In the genomic region with DNA sequence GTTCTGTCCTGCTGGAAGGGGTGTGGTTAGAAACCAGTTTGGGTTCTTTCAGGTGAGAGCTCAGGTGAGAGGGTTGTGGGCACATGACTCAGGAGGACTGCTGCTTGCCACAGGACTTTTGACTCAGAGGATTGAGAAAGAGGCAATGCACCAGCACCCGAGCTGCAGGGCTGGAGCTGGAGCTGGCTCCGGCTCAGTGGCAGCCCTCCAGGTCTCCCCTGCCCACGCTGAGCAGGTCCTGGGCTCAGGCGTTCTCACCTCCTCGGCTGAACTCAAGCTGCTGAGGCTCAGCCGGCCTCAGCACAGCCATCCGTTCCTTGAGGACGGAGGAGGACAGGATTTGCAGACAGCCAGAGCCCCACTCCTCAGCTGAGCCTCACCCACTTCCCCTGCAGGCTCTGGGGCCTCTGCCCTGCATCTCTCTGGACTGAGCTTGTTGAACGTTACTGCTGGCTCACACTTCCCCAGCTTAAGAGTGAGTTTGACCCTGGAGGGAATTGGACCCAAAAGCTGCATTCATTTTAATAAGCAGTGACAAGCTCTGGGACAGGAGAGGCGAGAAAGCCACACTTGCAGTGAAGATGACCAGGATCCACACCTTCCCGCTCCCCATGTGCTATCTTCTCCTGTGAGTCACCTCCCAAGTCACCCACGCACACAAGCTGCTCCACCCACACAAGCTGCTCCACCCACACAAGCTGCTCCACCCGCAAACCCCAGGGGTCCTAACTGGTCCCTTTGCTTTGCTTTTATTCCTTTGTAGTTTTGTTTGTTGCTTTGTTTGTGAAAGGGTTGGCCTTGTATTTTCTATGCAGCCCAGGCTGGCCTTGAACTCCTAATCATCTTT, we compare ENCODE assay signal across 7 mouse cellular contexts.
DNase-seq lines count a peak whose midpoint lies in the region; ATAC-seq and TF ChIP-seq lines count a peak whose summit lies in the region.

No protein-coding gene starts in this region.

- no peaks in the 10 kb centered on the region for H3K27me3 ChIP-seq in kidney, embryonic 14.5 days (ENCODE audit: control insufficient read depth, insufficient read depth, low read length)
- no peaks in the 10 kb centered on the region for H3K27me3 ChIP-seq in kidney, adult 2 months (replicated peaks; ENCODE audit: control insufficient read depth, insufficient read depth, low read length)
- 0 out of 4 replicates have a peak, but pooled peaks cover 0 to 1% of the 10 kb centered on the region in 2 experiments for H3K27me3 ChIP-seq in MEL (ENCODE audit: control insufficient read depth in 1 of 2, insufficient read depth in 2 of 2, low read length in 2 of 2)
- H3K27me3 ChIP-seq in lung, embryonic 16.5 days (ENCODE audit: control insufficient read depth, insufficient read depth, low read depth, low read length): no peaks in the 10 kb centered on the region

- TF ChIP-seq CTCF in kidney, adult 2 months (conservative IDR thresholded peaks at IDR 0.05; ENCODE audit: insufficient read depth, insufficient read length, low read depth, low read length): no peak
- no peak for TF ChIP-seq CTCF in MEL (IDR thresholded peaks at IDR 0.05 in 2 of 3, conservative IDR thresholded peaks at IDR 0.05 in 1 of 3; ENCODE audit: control insufficient read depth in 1 of 3, insufficient read depth in 1 of 3, low read depth in 2 of 3, low read length in 3 of 3, poor library complexity in 1 of 3, severe bottlenecking in 1 of 3)

- TF ChIP-seq EP300 in MEL (IDR thresholded peaks at IDR 0.05; ENCODE audit: low read depth in 1 of 2, low read length in 2 of 2): peak; percentile 7 to 31; a peak in 2 of 4 replicates

- WGBS in kidney, embryonic 14.5 days: 34% methylated on average over 13 of the region's 13 CpGs
- 53% methylated on average over 13 of the region's 13 CpGs for WGBS in kidney, adult 2 months
- WGBS in lung, embryonic 16.5 days: 32% methylated on average over 13 of the region's 13 CpGs

- peak; percentile 62 for ATAC-seq in kidney, embryonic 14.5 days (ENCODE audit: low FRiP score, low TSS enrichment)
- peak; percentile 56 for ATAC-seq in lung, embryonic 16.5 days (ENCODE audit: low read depth)

- no peaks in the 10 kb centered on the region for H3K9me3 ChIP-seq in kidney, embryonic 14.5 days (ENCODE audit: control insufficient read depth, low read length)
- H3K9me3 ChIP-seq in MEL (replicated peaks; ENCODE audit: insufficient read depth, low read length): no peaks in the 10 kb centered on the region
- no peaks in the 10 kb centered on the region for H3K9me3 ChIP-seq in lung, embryonic 16.5 days (ENCODE audit: control insufficient read depth, low read length)

- no peak for DNase-seq in kidney, adult 2 months
- DNase-seq in MEL (ENCODE audit: low read depth, low spot score): peak; percentile 62
- DNase-seq in adrenal gland, postnatal 25 days: peak; percentile 41
- DNase-seq in embryo, embryonic 11 days: no peak
- DNase-seq in T-cell, adult 2 months (ENCODE audit: low spot score): no peak

- no peaks in the 10 kb centered on the region for H3K36me3 ChIP-seq in kidney, embryonic 14.5 days (ENCODE audit: control insufficient read depth, insufficient read depth, low read length)
- H3K36me3 ChIP-seq in kidney, adult 2 months (ENCODE audit: control insufficient read depth, insufficient read depth, low read length): no peaks in the 10 kb centered on the region
- H3K36me3 ChIP-seq in MEL (ENCODE audit: control insufficient read depth in 1 of 2, insufficient read depth in 2 of 2, low read length in 2 of 2): peaks cover 0 to 27% of the 10 kb centered on the region in 2 experiments; a peak in 2 of 4 replicates
- H3K36me3 ChIP-seq in lung, embryonic 16.5 days (ENCODE audit: control insufficient read depth, insufficient read depth, low read length): no peaks in the 10 kb centered on the region

- no peak overlapping the region for H3K4me3 ChIP-seq in kidney, embryonic 14.5 days (ENCODE audit: low read length)
- H3K4me3 ChIP-seq in kidney, adult 2 months (ENCODE audit: insufficient read depth, low read depth, low read length): no peak overlapping the region
- no peak overlapping the region for H3K4me3 ChIP-seq in MEL (ENCODE audit: control insufficient read depth in 1 of 2, insufficient read depth in 1 of 2, low read depth in 2 of 2, low read length in 2 of 2)
- H3K4me3 ChIP-seq in lung, embryonic 16.5 days (ENCODE audit: low read length): no peak overlapping the region

- H3K79me2 ChIP-seq in MEL (ENCODE audit: control insufficient read depth, insufficient read depth, low read length, poor library complexity): no peaks in the 10 kb centered on the region

- H3K4me2 ChIP-seq in kidney, embryonic 14.5 days (replicated peaks; ENCODE audit: low read depth, low read length): no peak overlapping the region
- H3K4me2 ChIP-seq in lung, embryonic 16.5 days (ENCODE audit: low read depth, low read length): no peak overlapping the region

- H3K4me1 ChIP-seq in kidney, embryonic 14.5 days (ENCODE audit: control insufficient read depth, insufficient read depth, low read length): peaks cover 8% of the 10 kb centered on the region; the same call in 1 of the 2 replicates
- H3K4me1 ChIP-seq in kidney, adult 2 months (ENCODE audit: control insufficient read depth, insufficient read depth, low read length): no peaks in the 10 kb centered on the region
- peaks cover 9 to 29% of the 10 kb centered on the region in 2 experiments for H3K4me1 ChIP-seq in MEL (ENCODE audit: control insufficient read depth in 1 of 2, insufficient read depth in 2 of 2, low read length in 2 of 2)
- H3K4me1 ChIP-seq in lung, embryonic 16.5 days (replicated peaks; ENCODE audit: control insufficient read depth, insufficient read depth, low read length): peaks cover 15% of the 10 kb centered on the region

- TF ChIP-seq POLR2A in kidney, adult 2 months (IDR thresholded peaks at IDR 0.05; ENCODE audit: low read depth, low read length): no peak
- no peak for TF ChIP-seq POLR2A in MEL (IDR thresholded peaks at IDR 0.05; ENCODE audit: control insufficient read depth in 1 of 2, insufficient read depth in 1 of 2, low read depth in 1 of 2, low read length in 2 of 2, poor library complexity in 1 of 2)

- no peak overlapping the region for H3K27ac ChIP-seq in kidney, embryonic 14.5 days (ENCODE audit: low read depth, low read length)
- no peak overlapping the region for H3K27ac ChIP-seq in kidney, adult 2 months (ENCODE audit: insufficient read depth, low read depth, low read length)
- H3K27ac ChIP-seq in MEL (ENCODE audit: control insufficient read depth, low read depth, low read length): no peak overlapping the region
- H3K27ac ChIP-seq in lung, embryonic 16.5 days (ENCODE audit: low read length): no peak overlapping the region; the same call in 1 of the 2 replicates

- H3K9ac ChIP-seq in kidney, embryonic 14.5 days (ENCODE audit: low read depth, low read length): no peak overlapping the region
- H3K9ac ChIP-seq in MEL (ENCODE audit: control insufficient read depth, low read depth, low read length, poor library complexity, severe bottlenecking): peak overlapping the region; percentile 5; the same call in 1 of the 2 replicates
- H3K9ac ChIP-seq in lung, embryonic 16.5 days (ENCODE audit: low read length): peak overlapping the region; percentile 50; the same call in 1 of the 2 replicates

- no peak for TF ChIP-seq RAD21 in MEL (IDR thresholded peaks at IDR 0.05; ENCODE audit: low read depth, low read length)

TF ChIP-seq in MEL, 35 proteins besides CTCF, POLR2A, EP300 and RAD21:
- no peak for TF ChIP-seq CHD1 (IDR thresholded peaks at IDR 0.05; ENCODE audit: low read depth, low read length)
- no peak for TF ChIP-seq RCOR1 (IDR thresholded peaks at IDR 0.05; ENCODE audit: low read depth, low read length)
- TF ChIP-seq HCFC1 (IDR thresholded peaks at IDR 0.05; ENCODE audit: low read depth, low read length): no peak
- TF ChIP-seq SIN3A (IDR thresholded peaks at IDR 0.05; ENCODE audit: low read length): no peak
- TF ChIP-seq TAL1 (IDR thresholded peaks at IDR 0.05; ENCODE audit: low read length): no peak
TF ChIP-seq in MEL: peak in this region for 0.

Comparison
In these comparisons a context has a peak if more than half of its experiments do, and no peak if none do; other contexts are left out.
1. DNase-seq: peak in MEL (single experiment) and adrenal gland, postnatal 25 days (single experiment); none in kidney, adult 2 months (single experiment), embryo, embryonic 11 days (single experiment) and T-cell, adult 2 months (single experiment).